Mouse (Mus musculus) embryonic facial prominence, embryonic 13.5 days (tissue): ENCODE data around the gene Ccdc188. TPM values are rescaled to one million over a fixed set of nuclear protein-coding genes. Genes with fewer than 3 reads are reported as not detected.

Experiments
- ATAC-seq: fragments of 200-750 bp; cut with Nextera tagmentation; 2 replicates; pipeline ENCODE4 v1.8.0; 2017; ENCODE audit warnings: low read depth; ENCODE audit not compliant: insufficient number of reproducible peaks, insufficient read depth, low FRiP score, low TSS enrichment
- H3K27ac ChIP-seq: fragments of 300-500 bp; sonication (generic); 2 replicates; pipeline ENCODE4 v1.5.1; 2015; ENCODE audit warnings: moderate library complexity, mild to moderate bottlenecking, inconsistent platforms
- H3K27me3 ChIP-seq: fragments of 300-500 bp; sonication (generic); 2 replicates; pipeline ENCODE4 v1.6.1; 2015; ENCODE audit warnings: mild to moderate bottlenecking, inconsistent platforms
- H3K36me3 ChIP-seq: fragments of 300-500 bp; sonication (generic); 2 replicates; pipeline ENCODE4 v1.6.1; 2015; ENCODE audit warnings: mild to moderate bottlenecking, inconsistent platforms
- H3K4me1 ChIP-seq: fragments of 300-500 bp; sonication (generic); 2 replicates; pipeline ENCODE4 v1.6.1; 2015; ENCODE audit warnings: inconsistent platforms
- H3K4me2 ChIP-seq: fragments of 300-500 bp; sonication (generic); 2 replicates; pipeline ENCODE4 v1.6.1; 2015; ENCODE audit warnings: moderate library complexity, mild to moderate bottlenecking, inconsistent platforms
- H3K4me3 ChIP-seq: fragments of 300-500 bp; sonication (generic); 2 replicates; pipeline ENCODE4 v1.5.1; 2015; ENCODE audit warnings: mild to moderate bottlenecking, inconsistent platforms
- H3K9ac ChIP-seq: fragments of 300-500 bp; sonication (generic); 2 replicates; pipeline ENCODE4 v1.6.1; 2015; ENCODE audit warnings: mild to moderate bottlenecking, inconsistent platforms
- H3K9me3 ChIP-seq: fragments of 300-500 bp; sonication (generic); 2 replicates; pipeline ENCODE4 v1.6.1; 2016; ENCODE audit warnings: inconsistent platforms
- WGBS: fragments of 180-500 bp; shearing (Covaris S2); methylation state at CpG from one replicate; pipeline ENCODE4 v1.1.7; 2015; ENCODE audit warnings: mixed read lengths; 5-methylcytosine and 5-hydroxymethylcytosine counted together
- polyA plus RNA-seq: library from polyadenylated mRNA; unstranded; fragments of >200 nt; fragmentation: Nextera tagmentation; extraction: Ambion mirVana; gene quantifications from 2 replicates; pipeline ENCODE4 v1.2.1, GENCODE M21; 2015

Gene Ccdc188
- polyA plus RNA-seq, 1 experiment from 2014 or later, result not detected

DNA sequence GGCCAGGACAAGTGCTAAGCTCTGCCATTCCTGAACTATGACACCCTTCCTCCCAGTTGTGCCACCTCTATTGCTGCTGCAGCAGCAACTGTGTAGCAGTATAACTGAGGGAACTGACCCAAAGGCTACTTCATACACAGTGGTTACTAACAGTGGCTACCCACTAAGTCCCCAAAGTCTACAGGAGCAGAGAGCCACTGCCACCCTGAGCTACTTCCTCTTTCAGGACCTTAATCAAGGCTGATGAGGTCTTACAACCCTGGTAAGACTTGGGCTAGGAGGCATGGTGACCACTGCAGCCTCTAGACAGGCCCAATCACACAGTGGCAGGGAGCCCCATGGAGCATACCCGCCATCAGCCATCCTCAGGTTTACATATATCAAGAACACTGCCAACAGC, 15.6 kb upstream of the Ccdc188 start:
- H3K4me3 ChIP-seq, result no peak overlapping the region
- H3K9me3 ChIP-seq, result no peaks in the 10 kb centered on the region
- peaks cover 11% of the 10 kb centered on the region; the same call in 1 of the 2 replicates for H3K4me1 ChIP-seq
- no peaks in the 10 kb centered on the region for H3K36me3 ChIP-seq
- peaks cover 4% of the 10 kb centered on the region; the same call in 1 of the 2 replicates for H3K27me3 ChIP-seq
- H3K4me2 ChIP-seq, result no peak overlapping the region
- H3K27ac ChIP-seq, result no peak overlapping the region
- WGBS, result 92% methylated on average over 1 of the region's 1 CpGs
- H3K9ac ChIP-seq, result no peak overlapping the region
- no peak for ATAC-seq

GRCm38 (mm10) chr16:18203430-18204091, 14.1 kb upstream of the Ccdc188 start:
- no peak for ATAC-seq
- H3K9ac ChIP-seq, result no peak overlapping the region
- WGBS, result 44% methylated on average over 7 of the region's 7 CpGs
- no peak overlapping the region for H3K27ac ChIP-seq
- H3K9me3 ChIP-seq, result no peaks in the 10 kb centered on the region
- peaks cover 11% of the 10 kb centered on the region; the same call in 1 of the 2 replicates for H3K4me1 ChIP-seq
- no peak overlapping the region for H3K4me3 ChIP-seq
- H3K36me3 ChIP-seq, result no peaks in the 10 kb centered on the region
- peaks cover 7% of the 10 kb centered on the region; the same call in 1 of the 2 replicates for H3K27me3 ChIP-seq
- H3K4me2 ChIP-seq, result no peak overlapping the region

GRCm38 (mm10) chr16:18210701-18211416, 6.8 kb upstream of the Ccdc188 start:
- Histone ChIP-seq H3K4me1 (0 out of 2 replicates have a peak, but pooled peaks cover 5% of the 10 kb centered on the region), H3K9me3 (no peaks in the 10 kb centered on the region), H3K27ac (no peak overlapping the region), H3K27me3 (peaks cover 24% of the 10 kb centered on the region; the same call in 1 of the 2 replicates), H3K4me3 (no peak overlapping the region), H3K36me3 (no peaks in the 10 kb centered on the region), H3K4me2 (no peak overlapping the region), H3K9ac (no peak overlapping the region)
- ATAC-seq, result no peak
- WGBS, result 23% methylated on average over 8 of the region's 8 CpGs

DNA sequence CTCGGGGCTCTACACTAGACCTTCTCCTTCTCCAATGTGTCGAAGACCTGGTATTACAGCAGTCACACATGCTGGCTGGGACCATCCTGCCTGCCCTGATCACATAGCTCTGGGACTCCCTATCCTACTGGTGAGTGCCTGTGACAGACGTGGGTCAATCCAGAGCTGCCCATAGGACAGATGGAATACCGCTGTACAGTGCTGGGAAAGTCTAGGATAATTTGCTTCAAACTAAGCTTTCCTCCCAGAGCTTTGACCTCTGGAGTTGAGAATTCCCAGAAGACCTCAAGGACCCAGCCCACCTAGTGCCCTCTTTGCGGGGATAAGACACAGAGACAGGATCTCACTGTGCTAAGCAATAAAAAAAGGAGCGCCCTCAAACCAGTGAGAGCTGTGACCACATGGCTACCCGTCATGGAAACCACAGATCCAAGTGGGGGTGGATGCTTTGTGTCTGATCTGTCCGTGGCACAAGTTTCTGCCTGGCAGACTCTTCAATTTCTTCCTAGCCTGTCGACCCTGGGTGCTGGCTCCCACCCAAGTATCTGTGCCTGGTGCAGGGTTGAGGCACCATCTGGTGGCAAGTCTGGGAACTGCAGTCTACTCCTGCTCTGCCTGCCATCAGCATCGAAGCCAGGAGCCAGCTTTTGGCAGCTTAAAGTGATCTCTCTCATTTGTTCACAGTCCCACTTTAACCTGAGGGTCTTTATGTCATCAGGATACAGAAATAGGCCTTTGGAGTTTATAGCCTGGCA, 6.1 kb upstream of the Ccdc188 start:
- no peak for ATAC-seq
- WGBS, result 44% methylated on average over 10 of the region's 10 CpGs
- Histone ChIP-seq H3K36me3 (no peaks in the 10 kb centered on the region), H3K27me3 (peaks cover 21% of the 10 kb centered on the region; the same call in 1 of the 2 replicates), H3K4me3 (no peak overlapping the region), H3K4me2 (no peak overlapping the region), H3K4me1 (0 out of 2 replicates have a peak, but pooled peaks cover 5% of the 10 kb centered on the region), H3K9ac (no peak overlapping the region), H3K27ac (no peak overlapping the region), H3K9me3 (no peaks in the 10 kb centered on the region)

GRCm38 (mm10) chr16:18213689-18214088, 4.0 kb upstream of the Ccdc188 start:
- Histone ChIP-seq H3K27me3 (peaks cover 15% of the 10 kb centered on the region; the same call in 1 of the 2 replicates), H3K4me1 (0 out of 2 replicates have a peak, but pooled peaks cover 5% of the 10 kb centered on the region), H3K36me3 (no peaks in the 10 kb centered on the region), H3K27ac (no peak overlapping the region), H3K4me3 (no peak overlapping the region), H3K9ac (no peak overlapping the region), H3K4me2 (no peak overlapping the region), H3K9me3 (no peaks in the 10 kb centered on the region)
- no peak for ATAC-seq
- WGBS, result 35% methylated on average over 6 of the region's 6 CpGs

DNA sequence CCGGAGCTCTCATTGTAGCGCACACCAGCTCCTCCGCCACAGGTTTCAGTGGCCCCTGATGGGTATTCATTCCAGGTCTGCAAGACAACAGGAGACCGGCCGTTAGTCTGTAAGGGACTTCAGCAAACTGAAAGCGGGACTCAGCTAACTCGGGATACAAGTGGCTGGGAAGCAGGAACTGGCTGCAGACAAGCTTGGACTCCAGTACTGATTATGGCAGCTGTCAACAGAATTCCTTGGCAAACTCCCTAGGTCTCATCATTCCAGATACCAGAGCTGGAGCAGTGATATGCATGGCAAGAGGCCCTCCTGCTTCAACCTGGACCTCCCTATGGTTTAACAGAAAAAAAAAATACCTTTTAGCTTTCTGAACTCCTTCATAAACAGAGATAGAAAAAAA, 2.8 kb upstream of the Ccdc188 start:
- no peak overlapping the region for H3K27ac ChIP-seq
- no peak for ATAC-seq
- no peak overlapping the region for H3K4me2 ChIP-seq
- no peak overlapping the region for H3K9ac ChIP-seq
- H3K27me3 ChIP-seq, result peaks cover 10% of the 10 kb centered on the region; the same call in 1 of the 2 replicates
- peaks cover 6% of the 10 kb centered on the region for H3K4me1 ChIP-seq
- H3K4me3 ChIP-seq, result no peak overlapping the region
- 80% methylated on average over 7 of the region's 7 CpGs for WGBS
- H3K9me3 ChIP-seq, result no peaks in the 10 kb centered on the region
- no peaks in the 10 kb centered on the region for H3K36me3 ChIP-seq

DNA sequence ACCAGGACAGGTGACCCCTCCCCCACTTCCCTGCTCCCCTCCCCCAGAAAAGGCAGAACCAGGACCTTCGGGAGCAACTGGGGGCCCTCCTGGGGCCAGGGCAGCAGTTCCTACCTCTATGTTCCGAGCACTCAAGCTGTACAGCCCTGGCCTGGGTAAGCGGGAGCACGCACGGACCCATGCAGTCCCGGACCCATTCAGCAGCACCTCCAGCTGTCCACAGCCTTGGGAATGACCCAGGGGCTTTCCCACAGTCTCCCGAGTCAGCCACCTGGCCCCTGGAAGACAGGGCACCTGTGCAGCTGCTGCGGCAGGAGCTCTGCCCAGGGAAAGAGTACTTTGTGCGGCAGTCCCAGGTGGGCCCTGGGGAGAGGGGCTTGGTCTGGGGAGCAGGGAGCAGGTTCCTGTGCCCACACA, 909 bp downstream of the Ccdc188 start:
- H3K4me3 ChIP-seq, result no peak overlapping the region
- no peak overlapping the region for H3K27ac ChIP-seq
- no peak overlapping the region for H3K4me2 ChIP-seq
- H3K9ac ChIP-seq, result no peak overlapping the region
- 67% methylated on average over 9 of the region's 9 CpGs for WGBS
- no peaks in the 10 kb centered on the region for H3K9me3 ChIP-seq
- H3K4me1 ChIP-seq, result peaks cover 10% of the 10 kb centered on the region
- no peak for ATAC-seq
- H3K36me3 ChIP-seq, result peaks cover 28% of the 10 kb centered on the region
- H3K27me3 ChIP-seq, result no peaks in the 10 kb centered on the region

DNA sequence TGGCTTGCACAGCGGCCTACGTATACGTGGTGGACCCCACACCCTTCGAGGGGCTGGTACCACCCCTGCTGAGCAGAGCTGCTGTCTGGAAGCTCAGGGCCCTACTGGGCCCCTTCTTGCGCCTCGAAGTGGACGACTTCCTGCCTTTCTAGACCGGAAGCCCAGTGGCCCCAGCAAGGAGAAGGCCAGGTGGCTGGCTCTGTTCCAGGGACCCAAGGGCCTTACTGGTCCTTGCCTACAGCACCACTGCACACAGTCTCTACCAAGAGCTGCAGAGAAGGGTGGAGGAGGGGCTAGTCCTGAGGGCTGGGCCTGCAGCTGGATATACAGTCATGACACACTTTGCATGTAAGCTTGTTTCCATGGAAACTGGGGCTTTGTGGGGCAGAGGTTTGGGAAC, 2.3 kb downstream of the Ccdc188 start:
- 59% methylated on average over 8 of the region's 8 CpGs for WGBS
- H3K36me3 ChIP-seq, result peaks cover 42% of the 10 kb centered on the region
- no peak overlapping the region for H3K4me2 ChIP-seq
- H3K4me3 ChIP-seq, result no peak overlapping the region
- H3K27me3 ChIP-seq, result no peaks in the 10 kb centered on the region
- no peak; the same call in 1 of the 2 replicates for ATAC-seq
- H3K9me3 ChIP-seq, result no peaks in the 10 kb centered on the region
- H3K9ac ChIP-seq, result peak overlapping the region; percentile 40
- H3K27ac ChIP-seq, result no peak overlapping the region
- H3K4me1 ChIP-seq, result peaks cover 10% of the 10 kb centered on the region

DNA sequence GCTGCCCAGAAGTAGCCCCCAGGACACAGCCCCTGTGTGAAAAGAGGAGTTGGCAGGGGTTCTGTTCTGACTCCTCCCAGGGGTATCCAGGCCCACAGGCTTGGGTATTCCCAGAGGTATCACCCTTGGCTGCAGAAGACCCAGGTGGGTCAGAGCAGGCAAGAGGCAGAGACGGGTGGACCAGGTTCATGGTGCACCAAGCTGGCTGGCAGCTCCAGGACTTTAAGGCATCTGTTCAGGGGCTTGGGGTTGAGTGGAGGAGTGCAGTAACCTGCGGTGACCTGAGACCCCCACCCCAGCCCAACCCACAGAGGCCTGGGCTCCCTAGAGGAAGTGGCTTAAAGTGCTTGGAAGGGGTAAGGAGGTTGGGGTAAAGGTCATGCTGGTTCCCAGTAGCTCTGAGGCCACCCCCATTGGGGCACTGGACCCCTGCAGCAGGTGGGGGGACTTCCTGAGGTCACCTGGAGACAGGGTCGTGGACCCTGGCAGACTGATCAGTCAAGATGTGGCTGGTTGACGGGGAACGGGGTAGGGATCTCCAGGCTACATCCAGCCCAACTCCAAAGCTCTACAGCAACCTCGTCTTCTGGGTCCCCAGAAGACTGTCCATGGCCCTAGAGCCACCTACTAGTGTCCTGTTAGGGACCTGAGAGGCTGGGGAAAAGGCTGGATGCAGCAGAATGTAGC, 3.3 kb downstream of the Ccdc188 start:
- H3K27me3 ChIP-seq, result no peaks in the 10 kb centered on the region
- H3K4me2 ChIP-seq, result no peak overlapping the region
- 88% methylated on average over 6 of the region's 6 CpGs for WGBS
- peaks cover 10% of the 10 kb centered on the region for H3K4me1 ChIP-seq
- ATAC-seq, result no peak
- peaks cover 52% of the 10 kb centered on the region for H3K36me3 ChIP-seq
- no peak overlapping the region for H3K4me3 ChIP-seq
- H3K9ac ChIP-seq, result no peak overlapping the region
- H3K9me3 ChIP-seq, result no peaks in the 10 kb centered on the region
- no peak overlapping the region for H3K27ac ChIP-seq

DNA sequence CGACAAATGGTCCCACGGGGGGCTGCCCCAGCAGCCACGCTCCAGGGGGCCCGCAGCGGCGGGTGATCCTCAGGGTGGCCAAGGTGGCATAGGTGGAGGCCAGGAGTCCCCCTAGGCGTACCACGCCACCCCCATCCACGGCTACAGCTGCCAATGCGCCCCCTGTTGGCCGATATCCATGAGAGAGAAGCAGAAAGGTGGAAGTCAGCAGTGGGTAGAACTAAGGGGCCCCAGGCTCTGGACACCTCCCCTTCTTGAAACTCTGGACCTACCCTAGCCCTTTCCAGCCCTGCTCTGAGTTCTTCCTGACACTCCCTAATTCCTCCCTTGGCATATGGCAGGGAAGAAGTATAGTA, 3.8 kb downstream of the Ccdc188 start:
- H3K4me3 ChIP-seq, result no peak overlapping the region
- no peak for ATAC-seq
- H3K4me2 ChIP-seq, result no peak overlapping the region
- H3K9me3 ChIP-seq, result no peaks in the 10 kb centered on the region
- 76% methylated on average over 11 of the region's 11 CpGs for whole genome bisulfite sequencing
- H3K27ac ChIP-seq, result no peak overlapping the region
- H3K4me1 ChIP-seq, result peaks cover 10% of the 10 kb centered on the region
- no peak overlapping the region for H3K9ac ChIP-seq
- H3K36me3 ChIP-seq, result peaks cover 57% of the 10 kb centered on the region
- no peaks in the 10 kb centered on the region for H3K27me3 ChIP-seq

DNA sequence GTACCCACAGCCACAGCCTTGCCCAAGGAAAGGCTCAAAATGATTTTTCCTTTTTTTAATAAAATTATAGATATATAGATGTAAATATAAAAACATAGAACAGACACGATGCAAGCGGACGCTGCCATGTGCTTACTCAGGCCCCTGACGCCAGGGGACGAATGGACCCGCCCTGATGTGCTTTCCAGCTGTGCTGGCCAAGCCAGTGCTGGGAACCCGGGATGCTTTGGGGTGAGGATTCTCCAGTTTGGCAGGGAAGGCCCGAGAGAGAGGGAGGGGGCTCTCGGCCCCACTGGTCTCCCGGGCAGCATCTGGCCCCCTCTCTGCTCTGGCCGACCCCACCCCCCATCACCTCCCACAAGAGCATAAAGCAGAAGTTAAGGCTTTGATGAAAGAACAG, 4.5 kb downstream of the Ccdc188 start:
- peaks cover 64% of the 10 kb centered on the region for H3K36me3 ChIP-seq
- no peak overlapping the region for H3K27ac ChIP-seq
- no peak overlapping the region for H3K9ac ChIP-seq
- H3K4me3 ChIP-seq, result no peak overlapping the region
- no peaks in the 10 kb centered on the region for H3K9me3 ChIP-seq
- H3K4me2 ChIP-seq, result no peak overlapping the region
- peaks cover 10% of the 10 kb centered on the region for H3K4me1 ChIP-seq
- 85% methylated on average over 11 of the region's 11 CpGs for WGBS
- H3K27me3 ChIP-seq, result no peaks in the 10 kb centered on the region
- no peak for ATAC-seq
